Mouse (Mus musculus): ENCODE measurements around the gene Pid1. TPM values are rescaled to one million over a fixed set of nuclear protein-coding genes. Genes with fewer than 3 reads are reported as not detected.

The Pid1 gene
- total and polyA plus RNA-seq, 3 experiments: not detected

- dilution Hi-C loops (cut with MboI; ENCODE audit: extremely low pct_ligation_motif_present, extremely low pct_unique_long_range_greater_than_20kb, low sequenced_read_pairs): no loop called here
- Histone ChIP-seq H3K4me1 (ENCODE audit: control insufficient read depth in 1 of 2, insufficient read depth in 2 of 2) (no peaks in the 10 kb centered on the region), H3K79me2 (replicated peaks; ENCODE audit: control insufficient read depth, extremely low read depth, insufficient read depth, poor library complexity, severe bottlenecking) (no peaks in the 10 kb centered on the region), H3K27ac (ENCODE audit: insufficient read depth, low read depth) (no peak overlapping the region), H3K9ac (ENCODE audit: insufficient read depth, low read depth) (no peak overlapping the region), H3K4me2 (ENCODE audit: insufficient read depth, low read depth, poor library complexity, severe bottlenecking) (no peak overlapping the region), H3K27me3 (replicated peaks) (no peaks in the 10 kb centered on the region), H3K9me3 (replicated peaks; ENCODE audit: low read length) (no peaks in the 10 kb centered on the region), H3K4me3 (replicated peaks in 1 of 3; ENCODE audit: low read depth in 2 of 3, low read length in 2 of 3, poor library complexity in 1 of 3) (no peak overlapping the region), H3K36me3 (replicated peaks in 1 of 2; ENCODE audit: control insufficient read depth in 1 of 2, insufficient read depth in 1 of 2, low read length in 1 of 2) (no peaks in the 10 kb centered on the region)
- DNase-seq (ENCODE audit: extremely low read depth): no peak
- TF ChIP-seq KAT2A (IDR thresholded peaks at IDR 0.05; ENCODE audit: insufficient replicate concordance, low read length) (no peak), IRF4 (IDR thresholded peaks at IDR 0.05; ENCODE audit: low read depth, low read length) (no peak), JUN (IDR thresholded peaks at IDR 0.05; ENCODE audit: insufficient read depth, low read depth, low read length) (no peak), ETS1 (conservative IDR thresholded peaks at IDR 0.05; ENCODE audit: low read depth, low read length) (no peak), POLR2AphosphoS2 (IDR thresholded peaks at IDR 0.05; ENCODE audit: low read depth, low read length) (no peak), USF2 (conservative IDR thresholded peaks at IDR 0.05; ENCODE audit: low read depth, low read length) (no peak), RAD21 (IDR thresholded peaks at IDR 0.05; ENCODE audit: low read depth, low read length) (no peak), E2F4 (IDR thresholded peaks at IDR 0.05; ENCODE audit: insufficient replicate concordance, low read depth, low read length) (no peak), MAZ (IDR thresholded peaks at IDR 0.05; ENCODE audit: low read depth, low read length) (no peak)
- in situ Hi-C loops (cut with MboI; ENCODE audit: low pct_ligation_motif_present, low pct_unique_long_range_greater_than_20kb, low sequenced_read_pairs): no loop called here
These were observed 64.3 kb downstream of the Pid1 start for GRCm38 (mm10) chr1:84299719-84300118.

GRCm38 (mm10) chr1:84286682-84287111 is 77.3 kb downstream of the Pid1 start:
- H3K4me1 ChIP-seq (ENCODE audit: control insufficient read depth in 1 of 2, insufficient read depth in 2 of 2): no peaks in the 10 kb centered on the region
- no peak overlapping the region for H3K4me3 ChIP-seq (replicated peaks in 1 of 3; ENCODE audit: low read depth in 2 of 3, low read length in 2 of 3, poor library complexity in 1 of 3)
- no peaks in the 10 kb centered on the region for H3K9me3 ChIP-seq (replicated peaks; ENCODE audit: low read length)
- peak; percentile 34 for DNase-seq (ENCODE audit: extremely low read depth)
- H3K27ac ChIP-seq (ENCODE audit: insufficient read depth, low read depth): no peak overlapping the region
- H3K79me2 ChIP-seq (replicated peaks; ENCODE audit: control insufficient read depth, extremely low read depth, insufficient read depth, poor library complexity, severe bottlenecking): no peaks in the 10 kb centered on the region
- H3K36me3 ChIP-seq (replicated peaks in 1 of 2; ENCODE audit: control insufficient read depth in 1 of 2, insufficient read depth in 1 of 2, low read length in 1 of 2): no peaks in the 10 kb centered on the region
- H3K9ac ChIP-seq (ENCODE audit: insufficient read depth, low read depth): no peak overlapping the region
- peak; percentile 43 to 69 for TF ChIP-seq CTCF (conservative IDR thresholded peaks at IDR 0.05 in 1 of 2, IDR thresholded peaks at IDR 0.05 in 1 of 2; ENCODE audit: low read depth in 2 of 2, low read length in 2 of 2)
- no peak for TF ChIP-seq RCOR1 (conservative IDR thresholded peaks at IDR 0.05; ENCODE audit: low read depth, low read length)
- TF ChIP-seq RAD21 (IDR thresholded peaks at IDR 0.05; ENCODE audit: low read depth, low read length): peak; percentile 26
- 0 out of 2 replicates have a peak, but pooled peaks have one; percentile 13 for TF ChIP-seq SMC3 (IDR thresholded peaks at IDR 0.05; ENCODE audit: low read depth, low read length)
- TF ChIP-seq ZNF384 (IDR thresholded peaks at IDR 0.05; ENCODE audit: low read depth, low read length): no peak
- TF ChIP-seq IRF4 (IDR thresholded peaks at IDR 0.05; ENCODE audit: low read depth, low read length): no peak
- in situ Hi-C loops (cut with MboI; ENCODE audit: low pct_ligation_motif_present, low pct_unique_long_range_greater_than_20kb, low sequenced_read_pairs) (no loop called here), dilution Hi-C loops (cut with MboI; ENCODE audit: extremely low pct_ligation_motif_present, extremely low pct_unique_long_range_greater_than_20kb, low sequenced_read_pairs) (no loop called here)
- no peaks in the 10 kb centered on the region for H3K27me3 ChIP-seq (replicated peaks)
- H3K4me2 ChIP-seq (ENCODE audit: insufficient read depth, low read depth, poor library complexity, severe bottlenecking): no peak overlapping the region

- no peaks in the 10 kb centered on the region for H3K27me3 ChIP-seq (replicated peaks)
- no peaks in the 10 kb centered on the region for H3K4me1 ChIP-seq (ENCODE audit: control insufficient read depth in 1 of 2, insufficient read depth in 2 of 2)
- no peaks in the 10 kb centered on the region for H3K9me3 ChIP-seq (replicated peaks; ENCODE audit: low read length)
- dilution Hi-C loops (cut with MboI; ENCODE audit: extremely low pct_ligation_motif_present, extremely low pct_unique_long_range_greater_than_20kb, low sequenced_read_pairs): no loop called here
- H3K4me3 ChIP-seq (replicated peaks in 1 of 3; ENCODE audit: low read depth in 2 of 3, low read length in 2 of 3, poor library complexity in 1 of 3): no peak overlapping the region
- no peaks in the 10 kb centered on the region for H3K79me2 ChIP-seq (replicated peaks; ENCODE audit: control insufficient read depth, extremely low read depth, insufficient read depth, poor library complexity, severe bottlenecking)
- no peaks in the 10 kb centered on the region for H3K36me3 ChIP-seq (replicated peaks in 1 of 2; ENCODE audit: control insufficient read depth in 1 of 2, insufficient read depth in 1 of 2, low read length in 1 of 2)
- no peak for DNase-seq (ENCODE audit: extremely low read depth)
- no peak overlapping the region for H3K4me2 ChIP-seq (ENCODE audit: insufficient read depth, low read depth, poor library complexity, severe bottlenecking)
- in situ Hi-C loops (cut with MboI; ENCODE audit: low pct_ligation_motif_present, low pct_unique_long_range_greater_than_20kb, low sequenced_read_pairs): no loop called here
- no peak overlapping the region for H3K9ac ChIP-seq (ENCODE audit: insufficient read depth, low read depth)
- no peak for TF ChIP-seq UBTF (IDR thresholded peaks at IDR 0.05; ENCODE audit: low read depth, low read length)
- TF ChIP-seq PAX5 (IDR thresholded peaks at IDR 0.05; ENCODE audit: low read length): no peak
- TF ChIP-seq ZKSCAN1 (IDR thresholded peaks at IDR 0.05; ENCODE audit: borderline replicate concordance, low read depth, low read length): no peak
- no peak overlapping the region for H3K27ac ChIP-seq (ENCODE audit: insufficient read depth, low read depth)
These were observed 78.4 kb downstream of the Pid1 start for GRCm38 (mm10) chr1:84285620-84286019.

Measured in CH12.LX (cell line).